17 mouse cellular contexts compared by ENCODE assay signal in genomic region chr19:31065206-31065781, GRCm38 (mm10). TPM values are rescaled to one million over a fixed set of nuclear protein-coding genes. Genes with fewer than 3 reads are reported as not detected.
DNase-seq lines count a peak whose midpoint lies in the region; ATAC-seq lines count a peak whose summit lies in the region.
"Had no signal": no experiment of that assay in that cellular context is flagged by ENCODE, and none has a peak within 500 bp of the region (broad histone marks: within the 10 kb centered on the region; RNA-seq: fewer than 3 reads in every experiment).

No protein-coding gene starts in this region.

- H3K9ac ChIP-seq in limb, embryonic 15.5 days = no peak overlapping the region
- no peak overlapping the region for H3K9ac ChIP-seq in heart, embryonic 11.5 days (ENCODE audit: low read depth, low read length)
- H3K9ac ChIP-seq in hindbrain, embryonic 13.5 days = no peak overlapping the region
- H3K9ac ChIP-seq: embryonic facial prominence, embryonic 13.5 days; hindbrain, embryonic 15.5 days; liver, embryonic 15.5 days; midbrain, embryonic 13.5 days had no signal

- peak overlapping the region; percentile 63; the same call in 1 of the 2 replicates for H3K27ac ChIP-seq in limb, embryonic 15.5 days
- no peak overlapping the region for H3K27ac ChIP-seq in limb, embryonic 10.5 days
- H3K27ac ChIP-seq in heart, embryonic 11.5 days (ENCODE audit: low read depth, low read length) = peak overlapping the region; percentile 66
- no peak overlapping the region for H3K27ac ChIP-seq in hindbrain, embryonic 13.5 days
- H3K27ac ChIP-seq: embryonic facial prominence, embryonic 13.5 days; forebrain, embryonic 10.5 days; hindbrain, embryonic 15.5 days; liver, embryonic 15.5 days; midbrain, embryonic 13.5 days had no signal

- H3K4me1 ChIP-seq in limb, embryonic 15.5 days = no peaks in the 10 kb centered on the region
- H3K4me1 ChIP-seq in limb, embryonic 10.5 days = no peaks in the 10 kb centered on the region
- no peaks in the 10 kb centered on the region for H3K4me1 ChIP-seq in heart, embryonic 11.5 days (ENCODE audit: control insufficient read depth, insufficient read depth, low read length)
- H3K4me1 ChIP-seq in hindbrain, embryonic 13.5 days (replicated peaks) = no peaks in the 10 kb centered on the region
- H3K4me1 ChIP-seq: embryonic facial prominence, embryonic 13.5 days; forebrain, embryonic 10.5 days; hindbrain, embryonic 15.5 days; liver, embryonic 15.5 days; midbrain, embryonic 13.5 days had no signal

- ATAC-seq in limb, embryonic 15.5 days (ENCODE audit: insufficient number of reproducible peaks, low FRiP score, low TSS enrichment, low read depth) = no peak
- no peak; the same call in 1 of the 2 replicates for ATAC-seq in heart, embryonic 11.5 days (replicated peaks; ENCODE audit: insufficient number of reproducible peaks, low FRiP score, low TSS enrichment)
- ATAC-seq in hindbrain, embryonic 13.5 days (ENCODE audit: low FRiP score) = no peak
- ATAC-seq: intestine, embryonic 16.5 days; midbrain, embryonic 13.5 days had no signal

- WGBS in limb, embryonic 15.5 days = 69% methylated on average over 11 of the region's 11 CpGs
- 90% methylated on average over 11 of the region's 11 CpGs for WGBS in limb, embryonic 10.5 days
- 57% methylated on average over 11 of the region's 11 CpGs for WGBS in heart, embryonic 11.5 days (ENCODE audit: insufficient replicate concordance)
- 90% methylated on average over 11 of the region's 11 CpGs for WGBS in hindbrain, embryonic 13.5 days

- H3K4me3 ChIP-seq in limb, embryonic 15.5 days = no peak overlapping the region
- H3K4me3 ChIP-seq in limb, embryonic 10.5 days = no peak overlapping the region
- no peak overlapping the region for H3K4me3 ChIP-seq in heart, embryonic 11.5 days (ENCODE audit: low read depth, low read length)
- no peak overlapping the region for H3K4me3 ChIP-seq in hindbrain, embryonic 13.5 days
- H3K4me3 ChIP-seq: embryonic facial prominence, embryonic 13.5 days; forebrain, embryonic 10.5 days; hindbrain, embryonic 15.5 days; liver, embryonic 15.5 days; midbrain, embryonic 13.5 days had no signal

- no peak for DNase-seq in limb, embryonic 10.5 days (ENCODE audit: low spot score)
- peak; percentile 24 for DNase-seq in fibroblast of lung, adult 2 months (ENCODE audit: low read depth)
- DNase-seq in heart, postnatal 14 days = peak; percentile 14 to 19
- no peak for DNase-seq in layer of hippocampus, postnatal 25 days (ENCODE audit: extremely low spot score in 1 of 2, low spot score in 1 of 2)
- DNase-seq: cerebellum, adult 9-10 months; gastrocnemius, postnatal 36 days; kidney, postnatal 10 days; thymus, postnatal 36 days had no signal

- H3K9me3 ChIP-seq in limb, embryonic 15.5 days = no peaks in the 10 kb centered on the region
- H3K9me3 ChIP-seq in limb, embryonic 10.5 days (replicated peaks) = no peaks in the 10 kb centered on the region
- H3K9me3 ChIP-seq in heart, embryonic 11.5 days (replicated peaks; ENCODE audit: control insufficient read depth, low read length) = no peaks in the 10 kb centered on the region
- H3K9me3 ChIP-seq in hindbrain, embryonic 13.5 days = no peaks in the 10 kb centered on the region
- H3K9me3 ChIP-seq: embryonic facial prominence, embryonic 13.5 days; forebrain, embryonic 10.5 days; hindbrain, embryonic 15.5 days; liver, embryonic 15.5 days; midbrain, embryonic 13.5 days had no signal

- no peak overlapping the region for H3K4me2 ChIP-seq in limb, embryonic 15.5 days
- no peak overlapping the region for H3K4me2 ChIP-seq in heart, embryonic 11.5 days
- no peak overlapping the region for H3K4me2 ChIP-seq in hindbrain, embryonic 13.5 days
- H3K4me2 ChIP-seq: embryonic facial prominence, embryonic 13.5 days; hindbrain, embryonic 15.5 days; liver, embryonic 15.5 days; midbrain, embryonic 13.5 days had no signal

- intact Hi-C loops in heart, postnatal 14 days (cut with DNase I) = no loop called here

- H3K36me3 ChIP-seq in limb, embryonic 15.5 days = no peaks in the 10 kb centered on the region
- no peaks in the 10 kb centered on the region for H3K36me3 ChIP-seq in limb, embryonic 10.5 days
- no peaks in the 10 kb centered on the region for H3K36me3 ChIP-seq in heart, embryonic 11.5 days (ENCODE audit: control insufficient read depth, insufficient read depth, low read length)
- no peaks in the 10 kb centered on the region for H3K36me3 ChIP-seq in hindbrain, embryonic 13.5 days
- H3K36me3 ChIP-seq: embryonic facial prominence, embryonic 13.5 days; forebrain, embryonic 10.5 days; hindbrain, embryonic 15.5 days; liver, embryonic 15.5 days; midbrain, embryonic 13.5 days had no signal

- no peaks in the 10 kb centered on the region for H3K27me3 ChIP-seq in limb, embryonic 15.5 days
- H3K27me3 ChIP-seq in limb, embryonic 10.5 days (ENCODE audit: low read depth, poor library complexity, severe bottlenecking) = no peaks in the 10 kb centered on the region
- no peaks in the 10 kb centered on the region for H3K27me3 ChIP-seq in heart, embryonic 11.5 days (ENCODE audit: control insufficient read depth, insufficient read depth, low read length)
- no peaks in the 10 kb centered on the region for H3K27me3 ChIP-seq in hindbrain, embryonic 13.5 days
- H3K27me3 ChIP-seq: embryonic facial prominence, embryonic 13.5 days; hindbrain, embryonic 15.5 days; liver, embryonic 15.5 days; midbrain, embryonic 13.5 days had no signal

RNA-seq across cellular contexts. Expression of gene Cstf2t, which starts 17.3 kb away (rescaled TPM):
- polyA plus RNA-seq in limb, embryonic 15.5 days (2015; fragmentation: Nextera tagmentation; extraction: Ambion mirVana) = 42.3 and 46.3 TPM in 2 replicates
- polyA plus RNA-seq in limb, embryonic 10.5 days (2016; fragmentation: Nextera tagmentation; extraction: Ambion mirVana) = 50.7 and 59.7 TPM in 2 replicates
- 26.6 and 33.6 TPM in 2 replicates for polyA plus RNA-seq in heart, embryonic 11.5 days (2014; fragmentation: Nextera tagmentation; extraction: Ambion mirVana)
- 10 to 100 TPM; 33.4 to 35.3 TPM for total RNA-seq in heart, postnatal 14 days (2021)
- total RNA-seq in layer of hippocampus, postnatal 25 days (2021) = 10 to 100 TPM; 76.8 to 81.0 TPM
- 73.2 and 74.9 TPM in 2 replicates for polyA plus RNA-seq in hindbrain, embryonic 13.5 days (2015; fragmentation: Nextera tagmentation; extraction: Ambion mirVana)

Comparison
In these comparisons a context has a peak if more than half of its experiments do, and no peak if none do; other contexts are left out.
1. H3K27ac ChIP-seq: peak in limb, embryonic 15.5 days (single experiment) and heart, embryonic 11.5 days (single experiment); none in limb, embryonic 10.5 days (single experiment) and hindbrain, embryonic 13.5 days (single experiment).
2. DNase-seq: peak in fibroblast of lung, adult 2 months (single experiment) and heart, postnatal 14 days (2 of 2); none in limb, embryonic 10.5 days (single experiment) and layer of hippocampus, postnatal 25 days (0 of 2).